Mouse (Mus musculus) lung, postnatal 4 days (tissue): ENCODE measurements around the gene Asxl2.

Source experiments
- DNase-seq, 2 experiments: peaks; one replicate each; pipeline ENCODE4 v3.0.0; 2021

Asxl2 gene

GRCm38 (mm10) chr12:3547506-3547905 is 120.8 kb downstream of the Asxl2 start:
- DNase-seq = no peak

DNA sequence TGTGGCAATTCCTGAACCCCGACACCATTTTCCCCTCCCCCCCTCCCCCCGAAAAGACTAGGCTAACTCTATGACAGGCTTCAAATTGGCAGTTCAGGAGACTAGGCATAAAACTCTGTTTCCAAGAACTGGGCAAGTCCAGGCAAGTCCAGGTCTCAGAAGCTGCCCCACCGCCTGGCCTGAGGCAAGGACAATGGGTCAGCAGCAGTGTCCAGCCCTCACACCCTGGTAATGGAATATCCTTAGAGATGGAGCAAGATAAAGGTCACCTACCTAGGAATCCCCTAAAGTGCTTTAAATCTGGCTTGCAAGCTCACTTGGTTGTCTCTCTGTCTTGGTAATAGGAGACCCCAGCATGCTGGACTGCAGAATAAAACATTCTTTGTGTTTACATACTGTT is 121.3 kb downstream of the Asxl2 start:
- no peak for DNase-seq

- DNase-seq = no peak
These were observed 122.0 kb downstream of the Asxl2 start for GRCm38 (mm10) chr12:3548582-3549211.

DNA sequence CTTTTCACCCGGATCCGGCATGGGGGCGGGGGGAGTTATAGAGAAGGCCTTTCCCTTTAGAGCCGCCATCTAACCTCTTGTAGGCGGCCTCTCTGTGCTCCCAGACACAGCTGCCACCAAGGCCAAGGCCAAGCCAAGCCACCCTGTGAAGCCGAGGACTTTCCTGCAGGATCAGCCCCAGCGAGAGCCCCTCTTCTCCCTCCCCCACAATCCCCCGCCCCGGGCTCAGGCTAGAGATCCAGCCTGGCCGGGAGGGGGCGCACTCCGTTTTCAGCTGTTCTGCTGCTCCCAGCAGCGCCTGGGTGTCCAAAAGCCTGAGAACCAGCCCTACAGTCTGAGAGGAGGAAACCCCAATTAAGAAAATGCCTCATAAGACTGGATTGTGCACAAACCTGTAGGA is 123.6 kb downstream of the Asxl2 start:
- peak; percentile 33 for DNase-seq
